Mouse (Mus musculus): Measurements from ENCODE around the gene Tlr9.

The Tlr9 gene

GRCm38 (mm10) chr9:106268421-106268820 lies 46.0 kb downstream of the Tlr9 start:
- DNase-seq (ENCODE audit: low read depth), result no peak

- no peak for DNase-seq (ENCODE audit: low read depth)
Measured at GRCm38 (mm10) chr9:106269076-106269788, 46.8 kb downstream of the Tlr9 start.

- no peak for DNase-seq (ENCODE audit: low read depth)
Measured at GRCm38 (mm10) chr9:106269879-106270278, 47.5 kb downstream of the Tlr9 start.

GRCm38 (mm10) chr9:106270656-106271055 lies 48.3 kb downstream of the Tlr9 start:
- DNase-seq (ENCODE audit: low read depth), result no peak

- DNase-seq (ENCODE audit: low read depth), result no peak
Measured at GRCm38 (mm10) chr9:106272288-106272687, 49.9 kb downstream of the Tlr9 start.

GRCm38 (mm10) chr9:106273276-106273675 lies 50.9 kb downstream of the Tlr9 start:
- DNase-seq (ENCODE audit: low read depth), result no peak

- no peak for DNase-seq (ENCODE audit: low read depth)
Measured at GRCm38 (mm10) chr9:106273791-106274190, 51.4 kb downstream of the Tlr9 start.

GRCm38 (mm10) chr9:106274652-106275180 lies 52.3 kb downstream of the Tlr9 start:
- no peak for DNase-seq (ENCODE audit: low read depth)

GRCm38 (mm10) chr9:106275806-106276205 lies 53.4 kb downstream of the Tlr9 start:
- DNase-seq (ENCODE audit: low read depth), result no peak

Data from naive thymus-derived CD4-positive, alpha-beta T cell, adult 2 months (primary cell).